Mouse (Mus musculus) olfactory bulb, adult 2 months (tissue): Measurements from ENCODE around the gene Acnat1. TPM values are rescaled to one million over a fixed set of nuclear protein-coding genes. Genes with fewer than 3 reads are reported as not detected.
"Not testable (repeated sequence)": the region's sequence is repeated elsewhere in the genome, so short reads cannot be mapped to it uniquely, and the experiment has no call there.

Source experiments
- H3K27ac ChIP-seq: fragments of 200-500 bp; 2 replicates; pipeline ENCODE4 v1.5.1; 2012; ENCODE audit warnings: low read depth, low read length; ENCODE audit not compliant: insufficient read depth
- H3K4me1 ChIP-seq: fragments of 200-500 bp; 2 replicates; pipeline ENCODE4 v1.6.1; 2012; ENCODE audit warnings: low read length; ENCODE audit not compliant: control insufficient read depth, insufficient read depth
- H3K4me3 ChIP-seq: fragments of 200-500 bp; 2 replicates; pipeline ENCODE4 v1.5.1; 2012; ENCODE audit warnings: mild to moderate bottlenecking, low read depth, low read length, moderate library complexity; ENCODE audit not compliant: insufficient read depth
- CTCF ChIP-seq: fragments of 200-500 bp; IDR thresholded peaks from 2 replicates; pipeline ENCODE4 v1.5.1; 2012; ENCODE audit warnings: low read depth, mild to moderate bottlenecking, low read length, moderate library complexity; ENCODE audit not compliant: insufficient read depth
- POLR2A ChIP-seq: fragments of 200-500 bp; IDR thresholded peaks from 2 replicates; pipeline ENCODE4 v1.6.1; 2012; ENCODE audit warnings: mild to moderate bottlenecking, low read depth, low read length, moderate library complexity; ENCODE audit not compliant: insufficient read depth
- WGBS: fragments of 180-500 bp; shearing (Covaris S2); methylation state at CpG from one replicate; pipeline ENCODE4 v1.1.7; 2018; 5-methylcytosine and 5-hydroxymethylcytosine counted together
- polyA plus RNA-seq: library from polyadenylated mRNA; stranded (reverse); fragments of >200 nt; gene quantifications from 2 replicates; pipeline ENCODE4 v1.2.4, GENCODE M21; 2012; ENCODE audit warnings: low replicate concordance; ENCODE audit not compliant: missing spikeins, insufficient read depth, insufficient read length

The Acnat1 gene
- polyA plus RNA-seq, 1 experiment: not detected

GRCm38 (mm10) chr4:49469435-49470151 lies 4.1 kb downstream of the Acnat1 start:
- no peak for TF ChIP-seq POLR2A
- no peak for TF ChIP-seq CTCF
- Histone ChIP-seq H3K27ac (no peak overlapping the region), H3K4me3 (no peak overlapping the region), H3K4me1 (no peaks in the 10 kb centered on the region)
- 88% methylated on average over 3 of the region's 3 CpGs for WGBS

- no peak overlapping the region for H3K4me3 ChIP-seq
- no peak overlapping the region for H3K27ac ChIP-seq
- H3K4me1 ChIP-seq: no peaks in the 10 kb centered on the region
- 90% methylated on average over 6 of the region's 6 CpGs for WGBS
- TF ChIP-seq CTCF (no peak), POLR2A (no peak)
Measured at GRCm38 (mm10) chr4:49467360-49467759, 6.4 kb downstream of the Acnat1 start.

- H3K4me1 ChIP-seq: no peaks in the 10 kb centered on the region
- TF ChIP-seq POLR2A: no peak
- TF ChIP-seq CTCF: no peak
- no peak overlapping the region for H3K4me3 ChIP-seq
- WGBS: 59% methylated on average over 2 of the region's 2 CpGs
- H3K27ac ChIP-seq: no peak overlapping the region
Measured at GRCm38 (mm10) chr4:49456171-49456570, 17.5 kb downstream of the Acnat1 start.

GRCm38 (mm10) chr4:49451848-49452551 lies 21.7 kb downstream of the Acnat1 start:
- WGBS: 48% methylated on average over 1 of the region's 1 CpGs
- TF ChIP-seq POLR2A (no peak), CTCF (no peak)
- Histone ChIP-seq H3K4me3 (no peak overlapping the region), H3K4me1 (no peaks in the 10 kb centered on the region), H3K27ac (no peak overlapping the region)

GRCm38 (mm10) chr4:49451133-49451847 lies 22.4 kb downstream of the Acnat1 start:
- not testable (repeated sequence) for H3K4me3 ChIP-seq, H3K4me1 ChIP-seq, H3K27ac ChIP-seq
- 90% methylated on average over 1 of the region's 1 CpGs for WGBS

GRCm38 (mm10) chr4:49436968-49437367 lies 36.7 kb downstream of the Acnat1 start:
- not testable (repeated sequence) for H3K4me3 ChIP-seq, H3K27ac ChIP-seq, H3K4me1 ChIP-seq
- 98% methylated on average over 3 of the region's 3 CpGs for WGBS

- H3K4me1 ChIP-seq, H3K4me3 ChIP-seq, H3K27ac ChIP-seq: not testable (repeated sequence)
- 63% methylated on average over 2 of the region's 2 CpGs for WGBS
Measured at GRCm38 (mm10) chr4:49410151-49410550, 63.6 kb downstream of the Acnat1 start.

- H3K4me1 ChIP-seq, H3K4me3 ChIP-seq, H3K27ac ChIP-seq: not testable (repeated sequence)
- WGBS: 85% methylated on average over 5 of the region's 5 CpGs
Measured at GRCm38 (mm10) chr4:49407957-49408356, 65.8 kb downstream of the Acnat1 start, which contains the start of gene Acnat2. Gene Acnat2, minus strand, starts transcription at chr4:49408151.

Other genes with a start within 250 kb of the Acnat1 start
- not detected in 2 replicates for gene Acnat2, start 65.8 kb downstream of the Acnat1 start, polyA plus RNA-seq
- not detected in 2 replicates for gene Baat, start 32.6 kb upstream of the Acnat1 start, polyA plus RNA-seq
- not detected in 2 replicates for gene Mrpl50, start 47.2 kb upstream of the Acnat1 start, polyA plus RNA-seq
- gene Zfp189, start 47.3 kb upstream of the Acnat1 start, polyA plus RNA-seq: not detected in 2 replicates
- gene Aldob, start 75.6 kb upstream of the Acnat1 start, polyA plus RNA-seq: not detected in 2 replicates
- not detected in 2 replicates for gene Tmem246, start 124.0 kb upstream of the Acnat1 start, polyA plus RNA-seq
- gene Rnf20, start 158.1 kb upstream of the Acnat1 start, polyA plus RNA-seq: not detected in 2 replicates
- not detected in 2 replicates for gene Ppp3r2, start 208.1 kb upstream of the Acnat1 start, polyA plus RNA-seq